Mouse (Mus musculus) embryo, embryonic 10 days (tissue): ENCODE measurements at regions not wholly inside any gene's neighbourhood (a gene's known extent, or its start where the extent isn't known, plus 50 kb on each side); places are given as distances from the start of the nearest gene placed in this dataset.

Experiments used
- DNase-seq: peaks from one replicate; pipeline ENCODE4 v3.0.0-alpha.2; 2015; ENCODE audit warnings: low spot score

DNA sequence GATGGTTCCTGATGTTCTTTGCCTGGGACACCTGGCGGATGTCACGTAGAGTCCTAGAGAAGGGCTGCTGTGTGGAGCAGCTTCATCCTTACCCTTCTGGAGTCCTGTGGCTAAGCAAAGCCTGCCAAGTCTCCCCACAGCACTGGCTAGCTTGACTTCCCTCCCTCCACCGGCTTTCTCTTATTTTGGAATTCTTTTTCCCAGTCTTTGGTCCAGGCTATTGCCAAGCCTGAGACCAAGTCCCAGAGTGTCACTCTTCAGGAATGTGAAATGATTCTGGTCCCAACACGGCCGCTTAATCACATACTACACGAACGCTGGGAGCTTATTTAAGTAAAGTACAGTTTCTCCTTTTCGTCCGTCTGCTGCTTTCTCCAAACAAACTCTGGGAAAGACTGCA lies 146.4 kb downstream of the Fndc1 start:
- no peak for DNase-seq

DNA sequence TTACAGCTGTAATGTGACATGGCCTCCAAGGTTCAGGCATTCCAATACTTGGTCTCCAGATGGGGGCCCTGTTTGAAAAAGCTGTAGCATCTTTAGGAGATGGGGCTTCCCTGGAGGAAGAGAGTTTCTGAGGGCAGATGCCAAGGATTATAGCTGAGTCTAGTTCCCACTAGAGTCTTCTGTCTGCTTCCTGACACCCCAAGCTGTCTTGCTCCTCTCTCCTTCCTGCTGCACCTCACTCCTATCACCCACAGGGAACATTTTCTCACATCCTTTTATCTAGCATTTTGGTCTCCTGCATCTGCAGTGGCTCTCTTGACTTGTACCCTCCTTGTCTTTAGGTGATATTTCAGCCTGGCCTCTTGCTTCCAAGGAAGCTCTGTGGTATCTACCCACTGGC lies 147.3 kb downstream of the Fndc1 start:
- no peak for DNase-seq

DNA sequence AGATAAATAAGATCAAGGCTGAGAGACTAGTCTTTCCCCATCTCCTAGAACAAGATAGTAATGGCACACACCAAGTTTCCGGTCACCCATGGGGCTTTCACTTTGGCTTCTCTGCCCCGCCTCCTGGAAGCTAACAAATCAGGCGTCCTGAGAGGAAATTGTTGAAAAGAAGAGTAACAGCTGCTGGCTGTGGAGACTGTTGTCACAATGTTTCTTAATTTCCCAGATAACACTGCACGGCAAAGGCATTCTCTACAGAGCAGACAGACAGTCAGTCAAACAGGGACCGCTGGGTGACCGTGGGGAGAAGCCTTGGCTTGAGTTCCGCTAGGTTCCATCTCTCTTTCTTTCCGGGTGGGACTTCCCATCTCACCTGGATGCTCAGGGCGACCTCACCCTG lies 148.2 kb downstream of the Fndc1 start:
- no peak for DNase-seq

DNA sequence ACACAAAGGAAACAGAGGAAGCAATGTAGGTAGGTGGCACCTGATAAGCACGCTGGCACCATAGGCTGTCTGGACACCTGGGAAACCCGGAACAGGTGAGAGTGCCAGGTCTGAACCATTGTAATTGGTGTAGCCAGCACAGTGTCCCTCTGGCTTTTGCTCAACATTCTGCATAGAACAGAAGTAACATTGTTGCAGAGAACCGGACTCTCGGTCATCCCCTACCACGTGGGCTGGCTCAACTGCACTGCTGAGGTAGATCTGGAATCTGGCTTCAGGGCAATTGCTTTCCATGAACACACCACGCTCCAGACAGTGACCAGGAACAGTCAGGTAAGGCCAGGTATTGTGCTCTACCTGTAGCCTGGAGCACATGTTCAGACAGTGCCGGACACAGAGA lies 149.3 kb downstream of the Fndc1 start:
- DNase-seq, result no peak

DNA sequence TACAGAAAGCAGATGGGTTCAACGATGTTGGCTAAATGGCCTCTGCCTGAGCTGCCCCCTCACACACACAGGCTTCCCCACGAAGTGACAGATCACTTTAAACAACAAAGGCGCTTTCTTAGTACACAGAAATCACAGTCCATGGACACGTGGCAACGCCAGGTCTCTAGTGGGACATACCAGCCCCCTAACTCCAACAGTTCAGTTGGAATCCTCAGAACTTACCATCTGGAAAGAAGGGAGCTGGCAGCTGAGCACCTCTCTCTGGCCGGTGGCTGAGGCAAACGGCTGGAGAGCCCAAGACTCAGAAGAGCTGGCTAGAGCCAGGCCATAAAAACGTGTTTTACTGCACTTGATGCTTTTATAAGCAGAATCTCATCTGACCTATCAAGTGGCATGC lies 149.8 kb downstream of the Fndc1 start:
- DNase-seq, result no peak

DNA sequence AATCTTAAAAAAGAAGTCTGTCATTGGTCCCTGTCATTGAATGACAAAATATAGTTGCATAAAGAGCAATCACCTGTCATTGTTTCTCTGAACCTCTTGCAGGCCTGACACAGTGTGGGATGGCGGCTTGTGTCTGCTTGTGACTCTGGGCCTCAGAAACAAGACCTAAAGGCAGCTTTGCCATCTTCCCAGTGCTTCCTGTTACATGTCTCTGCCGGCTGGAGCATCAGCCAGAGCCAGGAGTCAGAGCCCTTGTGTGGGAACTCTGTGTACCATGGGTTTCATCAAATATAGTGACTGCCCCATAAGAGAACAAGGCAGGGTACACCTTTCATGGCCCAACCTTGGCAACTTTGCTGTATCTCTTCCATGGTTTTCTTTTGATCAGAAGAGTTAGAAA lies 150.3 kb downstream of the Fndc1 start:
- no peak for DNase-seq

DNA sequence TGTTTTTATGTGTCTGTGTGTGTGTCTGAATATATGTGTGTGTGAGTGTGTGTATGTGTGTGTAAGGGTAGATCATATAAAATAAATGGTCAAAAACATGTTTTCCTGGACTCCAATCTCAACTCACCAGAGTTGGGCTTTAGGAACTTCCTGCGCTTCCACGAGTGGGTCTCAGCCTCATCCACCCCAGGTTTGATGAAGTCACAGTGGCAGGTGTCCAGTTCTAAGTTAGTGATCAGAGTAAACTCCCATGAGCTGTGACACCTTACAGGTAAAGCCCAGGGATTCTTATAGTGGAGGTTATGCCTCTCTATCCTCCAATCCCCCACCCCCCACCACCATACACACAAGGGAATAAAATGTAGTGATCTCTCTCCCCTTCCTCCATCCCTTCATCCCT lies 152.6 kb downstream of the Fndc1 start:
- no peak for DNase-seq

DNA sequence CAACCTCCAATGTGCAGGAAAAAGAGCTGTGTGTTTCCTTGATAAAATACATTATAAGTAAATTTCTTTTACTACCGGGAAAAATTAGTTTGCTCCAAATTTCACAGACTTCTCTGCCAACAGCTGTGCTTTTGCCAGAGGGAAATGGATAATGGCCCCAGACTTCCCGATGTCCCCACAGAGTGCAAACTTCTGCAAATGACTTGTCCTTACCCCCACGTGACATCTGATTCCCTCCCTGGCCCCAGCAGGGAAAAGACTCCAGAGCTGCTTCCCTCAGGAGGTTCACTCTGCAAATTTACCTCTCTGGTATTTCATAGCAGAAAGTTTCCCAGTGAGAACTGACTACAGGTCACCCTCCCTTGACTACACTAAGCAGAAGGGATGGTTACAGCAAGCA lies 159.3 kb downstream of the Fndc1 start:
- DNase-seq, result no peak

DNA sequence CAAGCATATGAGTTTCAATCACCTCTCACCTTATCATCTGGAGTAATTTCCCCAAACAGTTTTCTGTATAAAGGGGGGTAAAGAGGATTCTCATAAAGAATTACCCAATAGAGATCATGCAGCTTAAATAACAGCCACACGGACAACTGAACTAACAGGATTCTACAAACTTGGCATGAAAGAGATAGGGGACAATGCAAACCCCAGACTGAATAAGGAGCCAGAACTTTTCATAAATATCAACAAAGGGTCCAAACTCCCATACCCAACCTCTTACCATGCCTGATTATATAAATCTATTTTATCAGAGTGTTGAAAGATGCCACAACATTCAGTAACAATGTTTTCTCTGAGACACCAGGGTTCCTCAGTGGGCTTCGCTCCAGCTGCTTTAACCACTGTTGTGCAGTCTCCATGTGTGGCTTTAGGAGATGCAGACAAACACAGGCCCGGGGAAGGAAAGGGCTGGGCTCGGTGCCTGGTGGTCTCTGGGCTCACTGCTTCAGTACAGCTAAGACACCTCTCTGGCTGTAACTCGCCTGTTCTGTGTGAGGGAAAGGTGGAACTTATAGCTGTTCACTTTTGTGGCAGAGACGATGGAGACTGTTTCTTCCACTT lies 160.2 kb downstream of the Fndc1 start:
- DNase-seq, result no peak

DNA sequence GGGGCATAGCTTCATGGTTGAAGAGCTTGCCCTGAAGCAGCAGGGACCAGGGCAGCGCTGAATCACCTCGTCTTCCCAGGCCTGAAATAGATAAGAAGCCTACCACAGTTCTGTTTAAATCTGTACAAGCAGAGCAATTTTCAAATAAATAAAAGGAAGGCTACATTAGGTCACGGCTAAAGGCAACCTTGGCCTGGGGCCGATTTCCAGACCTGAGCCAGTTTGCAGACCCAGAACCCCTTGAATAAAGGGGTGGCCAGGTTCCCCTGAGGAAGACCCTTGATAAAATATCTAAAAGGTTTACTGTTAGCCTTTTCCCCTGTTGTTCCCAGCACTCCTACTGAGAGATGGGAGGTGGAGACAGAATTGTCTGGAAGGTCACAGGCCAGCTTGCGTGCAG lies 160.9 kb downstream of the Fndc1 start:
- no peak for DNase-seq

DNA sequence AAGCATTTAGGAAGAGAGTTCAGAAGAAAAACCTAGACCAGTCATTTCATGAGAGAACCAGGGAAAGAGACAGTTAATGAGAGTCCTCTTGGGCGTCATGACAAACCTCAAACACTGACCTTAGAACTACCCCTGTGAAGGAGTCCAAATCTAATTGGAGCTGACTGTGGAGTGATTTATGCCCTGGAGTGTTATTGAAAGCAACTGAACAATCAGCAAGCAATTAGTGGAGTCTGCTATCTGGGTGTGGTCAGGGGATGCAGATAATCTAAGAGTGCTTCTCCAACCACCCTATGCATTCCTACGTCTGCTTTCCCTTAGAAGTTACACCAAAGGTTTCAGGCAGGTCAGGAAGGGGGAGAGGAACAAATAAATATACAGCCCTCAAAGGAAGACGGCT lies 161.4 kb downstream of the Fndc1 start:
- DNase-seq, result peak; percentile 27

DNA sequence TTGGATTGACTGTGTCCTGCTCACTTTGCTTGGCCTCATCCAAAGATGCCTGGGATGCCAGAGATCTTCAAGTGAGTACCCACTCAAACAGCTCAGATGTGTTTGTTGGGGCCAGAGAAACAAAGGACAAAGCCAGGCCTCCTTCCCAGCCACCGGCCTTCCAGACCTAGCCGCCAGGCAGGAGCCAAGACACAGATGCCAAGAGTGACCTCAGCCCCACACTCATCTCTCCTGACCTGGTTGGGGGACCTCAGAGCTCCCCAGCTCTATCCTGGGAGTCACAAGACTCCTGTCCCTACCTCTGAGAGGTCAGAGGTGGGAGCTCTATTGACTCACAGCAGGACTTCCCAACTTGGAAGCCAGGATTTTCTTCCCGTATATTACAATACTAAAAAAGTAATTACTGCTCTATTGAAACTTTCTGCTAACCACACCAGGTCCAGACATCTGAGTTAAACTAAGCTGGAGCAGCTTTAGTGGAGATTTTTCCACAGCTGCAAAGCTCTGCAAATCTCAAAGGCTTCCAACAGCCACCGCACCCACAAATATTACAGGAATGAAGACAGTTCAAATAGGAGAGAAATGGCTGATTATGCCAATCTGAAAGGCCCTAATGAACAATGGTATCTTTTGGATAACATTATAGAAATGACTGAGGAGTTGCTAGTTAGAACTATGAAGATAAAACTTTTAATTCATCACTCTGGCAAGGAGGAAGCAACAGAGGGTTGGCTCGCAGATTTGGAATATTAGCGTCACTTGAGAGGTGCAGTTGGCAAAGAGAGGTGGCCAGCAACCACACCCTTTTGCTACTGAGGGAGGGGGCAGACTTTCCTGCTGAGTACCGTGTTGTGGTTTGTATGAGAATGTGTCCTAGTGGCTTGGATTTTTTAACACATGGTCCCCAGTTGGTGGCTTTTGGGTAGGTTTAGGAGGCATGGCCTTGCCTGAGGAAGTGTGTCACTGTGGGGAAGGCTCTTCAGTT lies 162.9 kb downstream of the Fndc1 start:
- no peak for DNase-seq

DNA sequence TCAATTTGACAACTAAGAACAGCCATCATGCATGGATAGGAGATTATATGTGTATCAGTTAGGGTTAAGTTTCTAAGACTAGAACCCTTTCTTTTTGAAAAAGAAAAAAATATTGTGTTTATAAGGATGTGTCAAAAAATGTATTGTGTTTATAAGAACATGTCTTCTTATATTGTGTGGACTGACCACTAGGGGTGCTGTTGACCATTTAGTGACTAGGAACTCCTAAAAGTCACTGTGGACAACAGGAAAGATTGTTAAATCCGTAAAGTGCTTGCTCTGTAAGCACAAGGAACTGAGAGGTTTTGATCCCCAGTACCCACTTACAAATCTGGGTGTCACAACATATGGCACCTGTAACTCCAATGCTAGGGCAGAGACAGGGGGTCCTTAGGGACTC lies 170.6 kb downstream of the Fndc1 start:
- peak; percentile 48 for DNase-seq

DNA sequence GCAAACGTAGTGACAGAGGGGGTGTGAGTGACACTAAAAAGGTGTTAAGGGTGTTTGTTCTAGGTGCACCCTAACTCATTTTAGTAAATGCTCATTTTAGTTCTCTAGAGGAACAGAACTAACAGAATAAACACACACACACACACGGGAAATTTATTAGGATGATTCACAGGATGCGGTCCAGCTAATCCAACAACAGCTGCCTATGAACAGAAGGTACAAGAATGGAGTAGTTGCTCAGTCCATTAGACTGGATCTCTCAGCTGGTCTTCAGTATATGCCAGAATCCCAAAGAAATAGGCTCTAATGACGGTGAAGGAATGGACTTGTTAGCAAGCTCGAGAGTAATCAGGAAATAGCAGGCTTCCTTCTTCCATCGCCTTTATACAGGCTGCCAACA lies 171.1 kb downstream of the Fndc1 start:
- no peak for DNase-seq

DNA sequence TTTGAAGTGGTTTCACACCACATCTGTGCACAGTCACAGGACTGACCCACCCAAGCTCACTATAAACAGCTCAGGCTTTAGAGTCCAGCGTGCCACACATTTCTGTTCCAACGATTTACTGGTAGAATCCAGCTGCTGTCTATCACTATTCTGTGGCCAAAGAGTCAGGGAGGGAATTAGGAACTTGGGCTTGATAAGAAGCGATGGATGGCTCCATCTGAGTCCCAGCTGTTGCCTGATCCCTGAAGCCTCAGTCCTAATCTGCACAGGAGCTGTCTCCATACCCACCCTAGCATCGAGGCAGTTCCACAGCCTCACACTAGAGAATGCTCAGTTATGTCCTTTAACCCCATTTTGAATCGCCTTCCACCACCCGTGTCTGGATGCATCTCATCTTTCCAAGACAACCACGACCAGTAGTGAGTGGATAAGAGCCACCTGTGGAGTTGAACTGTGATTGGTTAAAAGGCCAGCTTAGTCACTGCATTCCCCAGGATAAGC lies 173.0 kb downstream of the Fndc1 start:
- DNase-seq, result no peak

DNA sequence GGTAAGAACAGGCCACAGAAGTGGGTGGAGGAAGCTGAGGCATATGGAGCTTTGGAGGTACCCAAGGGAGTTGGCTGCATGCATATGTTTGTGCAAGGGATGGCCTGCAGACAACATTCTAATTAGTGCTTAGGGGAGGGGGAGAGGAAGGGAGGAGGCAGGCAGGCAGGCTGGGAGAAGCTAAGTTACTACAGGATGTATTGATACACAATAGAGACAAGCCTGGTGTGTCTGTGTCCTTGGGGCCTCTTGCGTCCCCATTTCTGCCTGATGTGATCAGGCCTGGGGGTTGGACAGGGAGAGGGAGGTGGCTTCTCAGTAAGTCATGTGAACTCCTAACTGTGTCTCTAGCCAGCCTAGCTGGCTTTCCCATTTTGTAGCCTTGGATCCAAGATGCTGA lies 175.1 kb downstream of the Fndc1 start:
- no peak for DNase-seq

DNA sequence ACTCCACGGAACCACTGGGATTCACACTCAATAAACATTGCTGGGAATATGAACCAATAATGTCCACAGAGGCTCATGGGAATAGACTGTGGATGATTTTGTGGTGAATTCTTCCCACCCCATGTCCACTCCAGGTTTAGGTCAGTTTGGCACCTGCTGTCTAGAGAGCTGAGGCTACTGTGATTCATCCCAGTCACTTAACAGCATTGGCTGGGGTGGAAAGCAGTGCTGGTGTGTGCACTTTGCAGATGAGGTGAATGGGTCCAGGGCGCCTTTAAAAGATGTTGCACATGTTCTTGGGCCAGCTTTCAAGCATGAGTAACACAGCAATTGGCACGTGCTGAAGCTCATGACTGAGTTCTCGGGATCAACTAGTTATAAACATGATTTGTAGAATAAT lies 176.7 kb downstream of the Fndc1 start:
- no peak for DNase-seq

DNA sequence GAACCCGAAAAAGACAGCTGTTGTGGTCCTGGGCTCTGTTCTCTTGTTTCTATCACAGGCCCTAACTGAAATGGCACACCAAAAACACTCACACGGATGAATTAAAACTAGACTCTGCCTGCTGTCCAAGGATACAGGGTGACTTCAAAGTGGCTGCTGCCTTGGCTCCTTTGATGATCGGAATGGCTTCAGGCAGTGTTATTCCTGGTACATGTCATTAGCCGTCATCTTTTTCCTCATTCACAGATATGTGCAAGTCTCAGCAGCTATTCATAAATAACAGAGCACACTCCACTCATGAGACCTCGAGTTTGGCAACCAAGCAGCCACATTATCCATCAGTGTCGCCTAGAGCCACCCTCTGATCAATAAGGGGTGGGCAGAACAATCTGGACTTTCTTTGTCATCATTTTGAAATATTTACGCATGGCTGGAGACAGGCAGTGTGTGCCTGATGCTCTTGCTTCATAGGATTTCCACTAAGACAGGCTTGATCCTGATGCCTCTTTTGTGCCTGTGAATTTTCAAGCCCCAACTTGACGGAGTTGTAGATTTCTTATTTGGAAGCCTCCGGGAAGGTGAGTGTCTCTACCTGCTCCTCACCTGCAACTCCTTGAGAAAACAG lies 182.1 kb downstream of the Fndc1 start:
- peak; percentile 13 for DNase-seq

DNA sequence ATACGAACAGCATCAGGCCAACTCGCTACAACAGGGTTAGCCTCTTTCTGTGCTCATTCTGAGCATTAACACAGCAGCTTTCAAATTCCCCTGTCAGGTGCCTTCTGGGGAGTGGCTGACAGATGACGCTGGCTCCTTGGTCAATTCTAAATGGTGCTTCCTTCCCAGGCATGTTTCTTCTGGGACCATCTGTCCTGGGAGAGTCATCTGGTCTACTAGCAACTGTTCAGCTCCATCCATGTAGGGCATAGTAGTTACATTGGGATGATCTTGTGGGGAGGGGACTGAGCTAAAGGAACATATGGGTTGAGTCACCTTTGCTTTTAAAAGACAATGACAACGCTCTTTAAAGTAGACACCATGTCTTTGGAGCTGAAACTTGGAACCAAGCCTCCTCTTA lies 183.5 kb downstream of the Fndc1 start:
- no peak for DNase-seq

DNA sequence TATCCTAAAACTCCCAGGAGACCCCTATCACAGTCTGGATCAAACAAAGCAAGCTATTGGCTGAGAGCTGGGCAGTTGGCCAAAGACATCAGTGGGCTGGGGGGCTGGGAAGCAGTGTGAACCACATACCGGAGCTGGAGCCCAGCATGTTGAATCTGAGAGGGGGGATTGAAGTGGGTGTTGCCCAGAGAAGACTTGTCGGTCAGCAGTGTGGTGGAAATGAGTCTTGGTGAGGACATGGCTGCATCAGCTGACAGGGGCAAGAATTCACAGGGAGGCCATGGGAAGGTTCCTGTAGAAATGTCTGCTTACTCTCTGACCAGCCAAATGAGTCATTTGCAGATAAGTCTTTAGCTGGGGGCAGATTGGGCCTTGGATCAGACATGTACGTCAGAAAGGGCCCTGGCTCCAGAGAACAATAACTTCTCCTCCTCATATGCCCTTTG lies 184.6 kb downstream of the Fndc1 start:
- no peak for DNase-seq

DNA sequence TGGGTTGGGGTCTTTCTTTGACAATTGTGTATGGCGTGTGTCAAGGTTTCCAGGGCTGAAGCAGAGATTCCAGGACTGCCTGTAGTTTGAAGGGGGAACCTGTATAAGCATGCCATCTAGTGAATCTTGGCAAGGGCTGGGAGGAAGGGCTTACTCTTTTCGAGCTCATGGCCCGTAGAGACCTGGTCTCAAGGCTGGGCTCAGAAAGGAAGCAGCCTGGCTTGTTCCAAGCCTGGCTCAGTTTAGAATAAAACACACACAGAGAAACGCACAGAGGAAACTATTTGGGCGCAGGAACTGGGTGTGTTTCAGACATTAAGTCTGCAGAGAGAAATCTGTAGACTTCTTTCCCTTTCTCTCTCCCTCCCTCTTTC lies 192.8 kb downstream of the Fndc1 start:
- DNase-seq, result no peak

DNA sequence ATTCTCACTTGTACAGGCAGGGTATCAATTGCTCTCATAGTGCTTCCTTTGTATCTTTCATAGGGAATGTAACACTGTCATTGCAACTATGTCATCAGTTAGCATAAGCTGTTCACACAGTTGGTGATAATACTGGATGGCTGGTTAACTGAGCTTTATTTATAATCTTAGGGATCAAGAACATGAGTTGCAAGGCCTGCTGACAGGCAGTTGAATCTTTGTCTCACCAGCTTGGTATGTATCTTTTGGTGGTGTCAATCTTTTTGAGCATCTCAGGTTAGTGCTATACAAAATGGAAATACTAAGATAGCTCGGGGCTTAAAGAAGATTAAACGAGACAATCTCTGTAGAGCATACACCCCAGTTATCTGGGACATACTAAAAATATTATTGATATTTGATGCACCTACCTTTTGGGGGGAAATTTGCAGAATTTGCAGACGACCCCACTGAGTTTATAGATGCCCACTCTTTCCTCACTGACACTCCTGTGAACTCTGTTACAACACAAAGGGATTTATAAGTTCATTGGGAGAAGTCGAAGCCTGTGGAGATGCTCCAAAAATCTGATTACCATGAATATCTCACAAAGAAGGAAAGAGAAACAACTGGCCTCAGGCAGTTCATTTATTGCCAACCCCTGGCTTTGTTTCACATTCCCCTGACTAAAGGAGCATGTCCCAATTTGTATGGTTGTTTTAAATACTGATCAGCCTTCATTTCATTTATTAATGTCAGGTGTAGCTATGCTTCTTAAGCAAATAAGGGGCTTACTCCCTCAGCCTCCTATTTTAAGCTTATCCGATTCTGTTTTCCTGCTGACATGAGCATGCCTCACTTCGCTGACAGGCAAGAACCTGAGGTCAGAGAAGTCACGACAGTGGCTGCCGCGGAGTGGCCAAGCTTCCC lies 193.5 kb downstream of the Fndc1 start:
- DNase-seq, result no peak
